Mouse (Mus musculus): Measurements from ENCODE around the gene Cux1. TPM values are rescaled to one million over a fixed set of nuclear protein-coding genes. Genes with fewer than 3 reads are reported as not detected.

Cux1 gene
- polyA plus RNA-seq, 1 experiment = 54.0 TPM

GRCm38 (mm10) chr5:136568026-136568765 is 906 bp upstream of the Cux1 start:
- no peak for DNase-seq (ENCODE audit: low read depth)

- DNase-seq (ENCODE audit: low read depth) = no peak
These were observed 496 bp downstream of the Cux1 start for GRCm38 (mm10) chr5:136566812-136567175.

- DNase-seq (ENCODE audit: low read depth) = no peak
These were observed 1.1 kb downstream of the Cux1 start for GRCm38 (mm10) chr5:136566001-136566811.

GRCm38 (mm10) chr5:136565311-136565811 is 1.9 kb downstream of the Cux1 start:
- no peak for DNase-seq (ENCODE audit: low read depth)

- no peak for DNase-seq (ENCODE audit: low read depth)
These were observed 2.5 kb downstream of the Cux1 start for GRCm38 (mm10) chr5:136564613-136565299.

- DNase-seq (ENCODE audit: low read depth) = no peak
These were observed 3.3 kb downstream of the Cux1 start for GRCm38 (mm10) chr5:136563996-136564395.

- DNase-seq (ENCODE audit: low read depth) = no peak
These were observed 4.2 kb downstream of the Cux1 start for GRCm38 (mm10) chr5:136563104-136563503.

GRCm38 (mm10) chr5:136562212-136562611 is 5.1 kb downstream of the Cux1 start:
- DNase-seq (ENCODE audit: low read depth) = no peak

GRCm38 (mm10) chr5:136561641-136562040 is 5.6 kb downstream of the Cux1 start:
- no peak for DNase-seq (ENCODE audit: low read depth)

- no peak for DNase-seq (ENCODE audit: low read depth)
These were observed 6.6 kb downstream of the Cux1 start for GRCm38 (mm10) chr5:136560656-136561055.

GRCm38 (mm10) chr5:136557446-136557845 is 9.8 kb downstream of the Cux1 start:
- no peak for DNase-seq (ENCODE audit: low read depth)

- no peak for DNase-seq (ENCODE audit: low read depth)
These were observed 10.7 kb downstream of the Cux1 start for GRCm38 (mm10) chr5:136556328-136557262.

- DNase-seq (ENCODE audit: low read depth) = no peak
These were observed 11.6 kb downstream of the Cux1 start for GRCm38 (mm10) chr5:136555703-136556102.

GRCm38 (mm10) chr5:136552832-136553231 is 14.5 kb downstream of the Cux1 start:
- DNase-seq (ENCODE audit: low read depth) = no peak

GRCm38 (mm10) chr5:136552093-136552492 is 15.2 kb downstream of the Cux1 start:
- DNase-seq (ENCODE audit: low read depth) = no peak

GRCm38 (mm10) chr5:136551571-136551970 is 15.7 kb downstream of the Cux1 start:
- no peak for DNase-seq (ENCODE audit: low read depth)

- DNase-seq (ENCODE audit: low read depth) = no peak
These were observed 16.6 kb downstream of the Cux1 start for GRCm38 (mm10) chr5:136550726-136551125.

- no peak for DNase-seq (ENCODE audit: low read depth)
These were observed 18.5 kb downstream of the Cux1 start for GRCm38 (mm10) chr5:136548776-136549175.

GRCm38 (mm10) chr5:136545061-136545460 is 22.2 kb downstream of the Cux1 start:
- no peak for DNase-seq (ENCODE audit: low read depth)

- no peak for DNase-seq (ENCODE audit: low read depth)
These were observed 24.1 kb downstream of the Cux1 start for GRCm38 (mm10) chr5:136543171-136543570.

GRCm38 (mm10) chr5:136540952-136541351 is 26.3 kb downstream of the Cux1 start:
- no peak for DNase-seq (ENCODE audit: low read depth)
